Mouse (Mus musculus) megakaryocyte, embryonic 14.5 days (primary cell): Measurements from ENCODE around the gene Nab2.

Experiments
- FLI1 ChIP-seq: IDR thresholded peaks from 2 replicates; pipeline ENCODE4 v1.6.1; 2012; ENCODE audit warnings: low read length, inconsistent platforms, mixed read lengths
- GATA1 ChIP-seq: IDR thresholded peaks from 3 replicates; pipeline ENCODE4 v1.6.1; 2012; ENCODE audit warnings: mixed read lengths, low read length, inconsistent platforms, borderline replicate concordance

DNA sequence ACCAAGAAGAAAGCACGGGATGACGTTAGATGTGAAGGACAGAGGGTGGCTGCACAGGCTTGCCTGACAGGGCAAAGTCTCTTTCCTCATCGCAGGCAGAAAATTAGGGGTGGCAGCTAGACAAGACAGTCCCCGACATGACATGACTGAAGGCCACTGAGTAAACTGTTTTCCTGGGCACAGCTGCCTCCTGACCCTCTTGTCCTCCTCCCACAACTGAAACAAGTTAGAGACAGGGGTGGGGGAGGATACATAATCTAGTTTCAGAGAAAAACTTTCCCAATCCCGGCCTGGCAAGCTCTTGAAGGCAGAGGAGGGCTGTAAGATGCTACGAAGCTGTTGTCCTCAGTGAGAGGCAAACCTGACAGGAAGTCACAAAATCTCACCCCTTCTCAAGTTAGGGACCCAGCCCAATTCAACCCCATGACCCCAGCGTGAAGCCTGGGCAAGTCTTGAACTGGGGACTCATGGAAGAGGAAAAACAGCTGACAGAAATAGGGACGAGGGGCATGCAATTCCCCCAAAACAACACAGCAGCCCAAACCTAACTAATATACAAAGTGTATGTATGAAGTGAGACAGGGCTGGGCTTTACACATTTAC, 49.1 kb downstream of the Nab2 start:
- no peak for TF ChIP-seq GATA1
- no peak for TF ChIP-seq FLI1
